Mouse (Mus musculus) erythroblast, embryonic 14.5 days (primary cell): ENCODE results near the gene Parg. TPM values are rescaled to one million over a fixed set of nuclear protein-coding genes. Genes with fewer than 3 reads are reported as not detected.

ENCODE experiments used
- H3K27me3 ChIP-seq: 2 replicates; pipeline ENCODE4 v1.6.1; 2012; ENCODE audit warnings: inconsistent platforms; ENCODE audit not compliant: control insufficient read depth
- H3K36me3 ChIP-seq: 2 replicates; pipeline ENCODE4 v1.6.1; 2012; ENCODE audit warnings: mild to moderate bottlenecking, inconsistent platforms; ENCODE audit not compliant: control insufficient read depth
- H3K4me1 ChIP-seq: 2 replicates; pipeline ENCODE4 v1.6.1; 2012; ENCODE audit warnings: inconsistent platforms; ENCODE audit not compliant: control insufficient read depth
- H3K4me3 ChIP-seq: replicated peaks from 2 replicates; pipeline ENCODE3; 2012; ENCODE audit warnings: moderate library complexity, mild to moderate bottlenecking, inconsistent platforms
- H3K9me3 ChIP-seq: 2 replicates; pipeline ENCODE4 v1.6.1; 2012; ENCODE audit warnings: low read length, inconsistent platforms, mixed read lengths; ENCODE audit not compliant: control insufficient read depth
- GATA1 ChIP-seq: IDR thresholded peaks from 2 replicates; pipeline ENCODE4 v1.6.1; 2012; ENCODE audit warnings: low read length, inconsistent platforms, mixed read lengths
- TAL1 ChIP-seq: IDR thresholded peaks from 3 replicates; pipeline ENCODE4 v1.6.1; 2012; ENCODE audit warnings: low read length, inconsistent platforms, mixed read lengths
- polyA plus RNA-seq: library from polyadenylated mRNA; stranded (reverse); fragments of >175 nt; gene quantifications from 2 replicates; pipeline ENCODE4 v1.2.3, GENCODE M21; 2012

Parg gene
- polyA plus RNA-seq = 0.39 and 0.68 TPM in 2 replicates

GRCm38 (mm10) chr14:32201791-32202451 is at the start of gene Parg, which contains the start of gene Timm23:
TSS of gene Parg (plus strand) at chr14:32201949.
TSS of gene Timm23 (minus strand) at chr14:32201898.
- peaks cover 34% of the 10 kb centered on the region for H3K36me3 ChIP-seq

GRCm38 (mm10) chr14:32152243-32152965 is 49.3 kb upstream of the Parg start:
- Histone ChIP-seq H3K27me3 (peaks cover 6% of the 10 kb centered on the region), H3K4me3 (no peak overlapping the region), H3K36me3 (peaks cover 6% of the 10 kb centered on the region), H3K9me3 (peaks cover 8% of the 10 kb centered on the region), H3K4me1 (peaks cover 19% of the 10 kb centered on the region)
- TF ChIP-seq GATA1 (no peak), TAL1 (no peak)

More at GRCm38 (mm10) chr14:32201791-32202451, at the start of gene Parg, which contains the start of gene Timm23:
- TF ChIP-seq TAL1 = no peak
- TF ChIP-seq GATA1 = no peak
- Histone ChIP-seq H3K4me1 (peaks cover 37% of the 10 kb centered on the region), H3K4me3 (peak within 1 kb of the TSS; percentile 99), H3K27me3 (no peaks in the 10 kb centered on the region), H3K9me3 (no peaks in the 10 kb centered on the region)

- no peak overlapping the region for H3K4me3 ChIP-seq
- peaks cover 6% of the 10 kb centered on the region for H3K27me3 ChIP-seq
- H3K36me3 ChIP-seq = peaks cover 2% of the 10 kb centered on the region; the same call in 1 of the 2 replicates
- peaks cover 19% of the 10 kb centered on the region for H3K4me1 ChIP-seq
- H3K9me3 ChIP-seq = peaks cover 2% of the 10 kb centered on the region
- no peak for TF ChIP-seq TAL1
- no peak for TF ChIP-seq GATA1
Observed at GRCm38 (mm10) chr14:32153156-32153555, 48.6 kb upstream of the Parg start.

GRCm38 (mm10) chr14:32154758-32155157 is 47.0 kb upstream of the Parg start:
- H3K27me3 ChIP-seq = peaks cover 6% of the 10 kb centered on the region
- TF ChIP-seq GATA1 (no peak), TAL1 (no peak)
- no peak overlapping the region for H3K4me3 ChIP-seq
- peaks cover 2% of the 10 kb centered on the region; the same call in 1 of the 2 replicates for H3K36me3 ChIP-seq
- H3K9me3 ChIP-seq = peaks cover 3% of the 10 kb centered on the region
- peaks cover 27% of the 10 kb centered on the region for H3K4me1 ChIP-seq

- TF ChIP-seq GATA1 (no peak), TAL1 (no peak)
- Histone ChIP-seq H3K4me1 (peaks cover 66% of the 10 kb centered on the region), H3K36me3 (peaks cover 27% of the 10 kb centered on the region), H3K9me3 (peaks cover 3% of the 10 kb centered on the region), H3K4me3 (peak overlapping the region; percentile 79), H3K27me3 (peaks cover 4% of the 10 kb centered on the region; the same call in 1 of the 2 replicates)
Observed at GRCm38 (mm10) chr14:32159150-32159670, 42.5 kb upstream of the Parg start.

GRCm38 (mm10) chr14:32159690-32160246 is 42.0 kb upstream of the Parg start, which contains the start of gene Ncoa4:
TSS of gene Ncoa4 (plus strand) at chr14:32159865.
- Histone ChIP-seq H3K36me3 (peaks cover 27% of the 10 kb centered on the region), H3K9me3 (peaks cover 3% of the 10 kb centered on the region), H3K4me1 (peaks cover 71% of the 10 kb centered on the region), H3K27me3 (peaks cover 4% of the 10 kb centered on the region; the same call in 1 of the 2 replicates), H3K4me3 (peak within 1 kb of the TSS; percentile 79)
- TF ChIP-seq GATA1 = no peak
- TF ChIP-seq TAL1 = no peak

- TF ChIP-seq TAL1 (no peak), GATA1 (no peak)
- peaks cover 77% of the 10 kb centered on the region for H3K4me1 ChIP-seq
Observed at GRCm38 (mm10) chr14:32160563-32160962, 41.2 kb upstream of the Parg start.

GRCm38 (mm10) chr14:32161090-32161885 is 40.5 kb upstream of the Parg start:
- Histone ChIP-seq H3K4me1 (peaks cover 76% of the 10 kb centered on the region), H3K4me3 (peak overlapping the region; percentile 79), H3K27me3 (no peaks in the 10 kb centered on the region), H3K9me3 (peaks cover 3% of the 10 kb centered on the region), H3K36me3 (peaks cover 28% of the 10 kb centered on the region)
- no peak; the same call in 2 of the 3 replicates for TF ChIP-seq TAL1
- TF ChIP-seq GATA1 = no peak; the same call in 1 of the 2 replicates

More at GRCm38 (mm10) chr14:32160563-32160962, 41.2 kb upstream of the Parg start:
- Histone ChIP-seq H3K27me3 (no peaks in the 10 kb centered on the region), H3K36me3 (peaks cover 27% of the 10 kb centered on the region), H3K4me3 (peak overlapping the region; percentile 79), H3K9me3 (peaks cover 3% of the 10 kb centered on the region)
